Mouse (Mus musculus) spleen, adult 2 months (tissue): ENCODE results near the gene Mta2. TPM values are rescaled to one million over a fixed set of nuclear protein-coding genes. Genes with fewer than 3 reads are reported as not detected.

Experiments
- DNase-seq, 2 experiments: peaks; one replicate each; pipeline versions ENCODE4 v3.0.0 to v3.0.0-alpha.2; 2012 to 2021; ENCODE audit warnings: low spot score in 2 of 2, low read depth in 1 of 2
- H3K27ac ChIP-seq: fragments of 200-500 bp; 2 replicates; pipeline ENCODE4 v1.5.1; 2012; ENCODE audit warnings: low read length, inconsistent platforms; ENCODE audit not compliant: insufficient read depth
- H3K27me3 ChIP-seq: fragments of 200-500 bp; 2 replicates; pipeline ENCODE4 v1.6.1; 2012; ENCODE audit warnings: mild to moderate bottlenecking, moderate library complexity, low read length, inconsistent platforms; ENCODE audit not compliant: control insufficient read depth, insufficient read depth
- H3K36me3 ChIP-seq: fragments of 200-500 bp; 2 replicates; pipeline ENCODE4 v1.6.1; 2012; ENCODE audit warnings: mild to moderate bottlenecking, low read length, inconsistent platforms; ENCODE audit not compliant: control insufficient read depth, insufficient read depth
- H3K4me1 ChIP-seq: fragments of 200-500 bp; 2 replicates; pipeline ENCODE4 v1.6.1; 2011; ENCODE audit warnings: inconsistent platforms; ENCODE audit not compliant: control insufficient read depth, insufficient read depth, insufficient read length
- H3K4me3 ChIP-seq: fragments of 200-500 bp; 2 replicates; pipeline ENCODE4 v1.5.1; 2011; ENCODE audit warnings: mild to moderate bottlenecking, inconsistent platforms; ENCODE audit not compliant: insufficient read depth, insufficient read length; ENCODE audit errors: extremely low read depth
- CTCF ChIP-seq: fragments of 200-500 bp; IDR thresholded peaks from 2 replicates; pipeline ENCODE4 v1.5.1; 2011; ENCODE audit warnings: mild to moderate bottlenecking, inconsistent platforms; ENCODE audit not compliant: insufficient read depth, insufficient read length, insufficient replicate concordance; ENCODE audit errors: extremely low read depth
- POLR2A ChIP-seq: fragments of 200-500 bp; IDR thresholded peaks from 2 replicates; pipeline ENCODE4 v1.6.1; 2011; ENCODE audit warnings: low read depth, low read length, inconsistent platforms
- WGBS: fragments of 180-500 bp; shearing (Covaris S2); methylation state at CpG from one replicate; pipeline ENCODE4 v1.1.7; 2018; 5-methylcytosine and 5-hydroxymethylcytosine counted together
- polyA plus RNA-seq: library from polyadenylated mRNA; depleted of rRNA; stranded (reverse); fragments of >200 nt; gene quantifications from 2 replicates; pipeline ENCODE4 v1.2.3, GENCODE M21; 2012; rRNA removed

Mta2 gene
- polyA plus RNA-seq, 1 experiment = 37.7 TPM

GRCm38 (mm10) chr19:8997546-8997945, 55.9 kb downstream of the Mta2 start:
- 29% methylated on average over 4 of the region's 4 CpGs for WGBS

GRCm38 (mm10) chr19:8998546-8998945, 56.9 kb downstream of the Mta2 start:
- peaks cover 17% of the 10 kb centered on the region; the same call in 1 of the 2 replicates for H3K4me1 ChIP-seq
- H3K36me3 ChIP-seq = peaks cover 7% of the 10 kb centered on the region
- no peak overlapping the region for H3K4me3 ChIP-seq
- TF ChIP-seq POLR2A = no peak
- TF ChIP-seq CTCF = no peak
- no peak overlapping the region for H3K27ac ChIP-seq
- no peak for DNase-seq
- WGBS = 68% methylated on average over 6 of the region's 6 CpGs
- H3K27me3 ChIP-seq = no peaks in the 10 kb centered on the region

More at GRCm38 (mm10) chr19:8997546-8997945, 55.9 kb downstream of the Mta2 start:
- Histone ChIP-seq H3K27ac (peak overlapping the region; percentile 34), H3K27me3 (no peaks in the 10 kb centered on the region), H3K36me3 (peaks cover 7% of the 10 kb centered on the region), H3K4me1 (peaks cover 24% of the 10 kb centered on the region; the same call in 1 of the 2 replicates), H3K4me3 (no peak overlapping the region)
- peak; percentile 49 to 51 for DNase-seq
- no peak for TF ChIP-seq CTCF
- TF ChIP-seq POLR2A = no peak

- no peak for DNase-seq
- Histone ChIP-seq H3K36me3 (peaks cover 7% of the 10 kb centered on the region), H3K27ac (no peak overlapping the region), H3K4me1 (peaks cover 17% of the 10 kb centered on the region; the same call in 1 of the 2 replicates), H3K4me3 (no peak overlapping the region), H3K27me3 (no peaks in the 10 kb centered on the region)
- WGBS = 88% methylated on average over 4 of the region's 4 CpGs
- no peak for TF ChIP-seq CTCF
- no peak for TF ChIP-seq POLR2A
Measured at GRCm38 (mm10) chr19:8999223-8999622, 57.5 kb downstream of the Mta2 start.

Other genes with a start within 250 kb of the Mta2 start
- 122 and 129 TPM in 2 replicates for gene Slc3a2, start 218.5 kb upstream of the Mta2 start, polyA plus RNA-seq
- gene Wdr74, start 206.0 kb upstream of the Mta2 start, polyA plus RNA-seq = 26.2 and 30.2 TPM in 2 replicates
- gene 1700092M07Rik, start 201.2 kb upstream of the Mta2 start, polyA plus RNA-seq = not detected in 2 replicates
- 52.8 and 53.0 TPM in 2 replicates for gene Stx5a, start 200.5 kb upstream of the Mta2 start, polyA plus RNA-seq
- gene Nxf1, start 184.8 kb upstream of the Mta2 start, polyA plus RNA-seq = 80.2 and 104 TPM in 2 replicates
- 86.1 and 135 TPM in 2 replicates for gene Tmem223, start 170.9 kb upstream of the Mta2 start, polyA plus RNA-seq
- gene Tmem179b, start 167.4 kb upstream of the Mta2 start, polyA plus RNA-seq = 87.9 and 117 TPM in 2 replicates
- 11.3 and 15.8 TPM in 2 replicates for gene Taf6l, start 155.5 kb upstream of the Mta2 start, polyA plus RNA-seq
- gene Polr2g, start 143.3 kb upstream of the Mta2 start, polyA plus RNA-seq = 27.9 and 30.3 TPM in 2 replicates
- gene Zbtb3, start 139.3 kb upstream of the Mta2 start, polyA plus RNA-seq = 2.4 and 2.5 TPM in 2 replicates
- gene Ttc9c, start 122.5 kb upstream of the Mta2 start, polyA plus RNA-seq = 13.2 and 14.2 TPM in 2 replicates
- gene Hnrnpul2, start 121.9 kb upstream of the Mta2 start, polyA plus RNA-seq = 22.0 and 25.4 TPM in 2 replicates
- not detected in 2 replicates for gene AC129217.1, start 112.1 kb upstream of the Mta2 start, polyA plus RNA-seq
- gene Bscl2, start 104.4 kb upstream of the Mta2 start, polyA plus RNA-seq = 91.7 and 116 TPM in 2 replicates
- 0.05 and 0.09 TPM in 2 replicates for gene Gng3, start 102.7 kb upstream of the Mta2 start, polyA plus RNA-seq
- 0.23 and 0.27 TPM in 2 replicates for gene Lrrn4cl, start 91.1 kb upstream of the Mta2 start, polyA plus RNA-seq
- 57.9 and 80.6 TPM in 2 replicates for gene Ubxn1, start 70.4 kb upstream of the Mta2 start, polyA plus RNA-seq
- gene Uqcc3, start 61.0 kb upstream of the Mta2 start, polyA plus RNA-seq = 20.8 and 27.9 TPM in 2 replicates
- gene Lbhd1, start 58.1 kb upstream of the Mta2 start, polyA plus RNA-seq = 0.94 and 1.4 TPM in 2 replicates
- gene Gm49403, start 57.9 kb upstream of the Mta2 start, polyA plus RNA-seq = not detected in 2 replicates
- 11.5 and 15.2 TPM in 2 replicates for gene 1810009A15Rik, start 53.0 kb upstream of the Mta2 start, polyA plus RNA-seq
- 1.2 TPM in 1 of 2 replicates, not detected in the other for gene Gm49416, start 52.9 kb upstream of the Mta2 start, polyA plus RNA-seq
- gene Ints5, start 48.9 kb upstream of the Mta2 start, polyA plus RNA-seq = 21.2 and 27.5 TPM in 2 replicates
- 85.2 and 86.9 TPM in 2 replicates for gene Ganab, start 43.8 kb upstream of the Mta2 start, polyA plus RNA-seq
- 86.0 and 93.4 TPM in 2 replicates for gene B3gat3, start 21.5 kb upstream of the Mta2 start, polyA plus RNA-seq
- 10.0 and 11.9 TPM in 2 replicates for gene Rom1, start 12.5 kb upstream of the Mta2 start, polyA plus RNA-seq
- 72.3 and 77.7 TPM in 2 replicates for gene Eml3, start 12.3 kb upstream of the Mta2 start, polyA plus RNA-seq
- gene Tut1, start 12.0 kb downstream of the Mta2 start, polyA plus RNA-seq = 18.3 and 22.3 TPM in 2 replicates
- 206 and 242 TPM in 2 replicates for gene Eef1g, start 25.2 kb downstream of the Mta2 start, polyA plus RNA-seq
- gene Ahnak, start 47.4 kb downstream of the Mta2 start, polyA plus RNA-seq = 6.9 and 8.0 TPM in 2 replicates
- 0.26 and 0.91 TPM in 2 replicates for gene Scgb1a1, start 146.1 kb downstream of the Mta2 start, polyA plus RNA-seq
- 4.5 and 6.2 TPM in 2 replicates for gene Asrgl1, start 193.8 kb downstream of the Mta2 start, polyA plus RNA-seq